Mouse (Mus musculus) heart, postnatal 25 days (tissue): ENCODE results near the gene Gna14. TPM values are rescaled to one million over a fixed set of nuclear protein-coding genes. Genes with fewer than 3 reads are reported as not detected.

ENCODE experiments used
- DNase-seq: peaks from one replicate; pipeline ENCODE4 v3.0.0; 2022; ENCODE audit warnings: low spot score
- intact Hi-C: fragments of 180-260 bp; cut with DNase I; formaldehyde crosslinking; loops from one replicate; pipeline ENCODE4 v1.15.1; 2025
- total RNA-seq, 2 experiments: library from RNA; stranded (reverse); gene quantifications; 2 replicates each; pipeline ENCODE4 v1.2.3; 2021

Gna14 gene
- total RNA-seq, 2 experiments from 2014 or later = 0.11 to 0.47 TPM

DNA sequence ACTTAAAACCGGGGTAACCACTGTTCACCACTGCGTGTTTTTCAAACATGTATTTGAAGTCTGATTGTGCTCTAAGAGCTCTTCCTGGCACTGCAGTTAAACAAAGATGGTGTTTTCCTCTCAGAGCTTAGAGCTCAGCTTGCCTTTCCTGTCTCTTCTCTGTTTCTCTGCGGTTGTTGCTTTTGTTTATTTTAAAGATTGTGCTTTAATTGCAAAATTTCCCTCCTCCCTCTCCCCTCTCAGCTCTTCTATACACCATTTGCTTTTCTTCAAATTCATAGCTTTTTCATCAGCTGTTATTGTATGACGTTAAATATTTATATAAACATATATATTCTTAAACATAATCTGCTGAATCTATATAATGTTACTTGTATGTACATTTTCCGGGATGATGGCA lies 66.5 kb downstream of the Gna14 start:
- no peak for DNase-seq
- intact Hi-C loops = no loop called here

DNA sequence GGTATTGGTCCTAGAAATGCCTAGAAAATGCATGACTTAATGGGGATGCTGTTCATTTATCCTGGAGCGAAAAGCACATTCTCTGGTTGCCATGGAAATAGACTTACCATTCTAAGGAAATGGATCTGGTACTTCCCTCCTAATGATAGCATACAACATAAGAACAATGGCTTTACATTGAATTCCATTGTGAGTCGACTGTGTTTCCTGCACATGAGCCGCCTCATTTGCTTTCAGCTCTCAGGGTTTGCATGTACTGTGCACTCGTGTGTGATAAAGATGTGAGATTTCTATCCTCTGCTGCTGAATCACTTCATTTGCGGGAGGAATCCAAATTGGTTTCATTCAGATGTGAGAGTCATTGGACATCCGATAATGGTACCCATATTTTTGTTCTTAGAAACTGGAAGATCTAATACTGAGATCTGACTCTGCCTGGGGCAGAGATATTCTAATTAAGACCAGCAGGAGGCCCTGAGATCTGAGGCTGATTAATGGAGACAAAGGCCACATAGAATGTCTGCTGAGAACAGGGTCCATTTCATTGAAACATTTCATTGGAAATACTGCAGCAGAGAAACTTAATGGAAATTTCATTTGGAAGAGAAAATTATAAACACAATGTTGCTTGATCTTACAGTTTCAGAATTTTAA lies 71.3 kb downstream of the Gna14 start:
- intact Hi-C loops = no loop called here
- DNase-seq = no peak

DNA sequence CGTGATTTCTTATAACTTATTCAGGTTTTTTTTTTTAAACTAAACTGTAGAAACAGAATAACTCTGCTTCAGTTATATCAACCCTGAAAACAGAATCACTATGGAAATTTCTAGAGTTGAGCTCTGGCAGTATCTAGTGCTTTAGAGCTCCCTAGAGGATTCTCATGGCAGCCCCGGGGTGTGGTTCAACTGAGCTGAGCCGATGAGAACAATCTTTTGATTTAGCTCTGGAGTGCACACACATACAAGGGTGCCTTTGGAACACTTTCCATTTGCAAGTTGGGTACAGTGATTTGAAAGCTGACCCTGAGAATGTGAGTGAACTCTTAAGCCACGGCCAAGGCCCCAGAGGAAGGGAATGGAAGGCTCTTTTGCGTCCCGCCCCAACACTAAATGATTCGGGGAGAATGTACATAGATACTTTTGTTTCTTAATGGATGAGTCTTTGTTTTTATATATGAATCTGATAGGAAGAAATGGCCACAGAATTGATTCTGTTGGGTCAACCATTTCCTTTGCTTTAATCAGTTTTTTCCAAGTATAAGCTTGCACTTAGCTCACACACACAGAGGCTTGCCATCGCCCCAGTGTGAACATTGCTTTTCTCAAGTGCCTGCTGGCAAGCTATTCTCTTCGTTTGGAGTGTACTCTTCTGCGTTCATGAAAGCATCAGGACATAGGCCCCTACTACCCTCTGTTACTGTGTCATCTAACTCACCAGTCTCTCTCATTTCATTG lies 75.0 kb downstream of the Gna14 start:
- intact Hi-C loops = no loop called here
- no peak for DNase-seq

DNA sequence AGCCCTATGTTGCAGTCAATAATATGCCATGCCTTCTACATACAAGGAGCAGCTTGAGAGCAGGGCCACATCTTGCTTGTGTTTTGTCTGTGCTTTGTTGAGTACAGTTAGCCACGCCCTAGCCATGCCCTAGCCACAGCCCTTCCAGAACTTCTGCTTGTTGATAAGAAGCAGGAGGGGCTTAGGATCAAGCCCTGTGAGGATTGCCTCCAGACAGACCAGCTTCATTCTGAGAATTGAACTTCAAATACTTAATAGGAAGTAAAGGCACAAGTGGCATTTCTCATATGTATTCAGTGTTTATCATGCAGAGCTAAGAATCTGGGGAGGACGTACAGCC lies 75.5 kb downstream of the Gna14 start:
- intact Hi-C loops = no loop called here
- DNase-seq = no peak

DNA sequence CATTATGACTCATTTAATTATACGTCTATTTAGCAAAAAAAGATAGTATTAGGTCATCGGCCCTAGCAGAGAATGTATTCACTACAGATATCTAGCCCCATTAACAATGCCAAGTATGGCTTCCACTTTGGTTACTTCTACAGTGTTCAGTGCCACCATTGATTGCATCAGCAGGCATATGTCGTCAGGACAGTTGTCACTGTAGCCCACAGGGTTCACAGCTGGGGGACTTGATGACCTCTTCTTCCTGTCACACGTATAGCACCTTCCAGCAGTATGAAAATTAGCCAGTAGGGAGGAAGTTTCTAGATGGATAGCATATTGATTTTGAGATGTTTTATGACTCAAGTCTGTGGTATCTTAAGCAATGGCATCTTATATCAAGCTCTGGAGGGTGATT lies 78.6 kb downstream of the Gna14 start:
- DNase-seq = no peak
- intact Hi-C loops = no loop called here

DNA sequence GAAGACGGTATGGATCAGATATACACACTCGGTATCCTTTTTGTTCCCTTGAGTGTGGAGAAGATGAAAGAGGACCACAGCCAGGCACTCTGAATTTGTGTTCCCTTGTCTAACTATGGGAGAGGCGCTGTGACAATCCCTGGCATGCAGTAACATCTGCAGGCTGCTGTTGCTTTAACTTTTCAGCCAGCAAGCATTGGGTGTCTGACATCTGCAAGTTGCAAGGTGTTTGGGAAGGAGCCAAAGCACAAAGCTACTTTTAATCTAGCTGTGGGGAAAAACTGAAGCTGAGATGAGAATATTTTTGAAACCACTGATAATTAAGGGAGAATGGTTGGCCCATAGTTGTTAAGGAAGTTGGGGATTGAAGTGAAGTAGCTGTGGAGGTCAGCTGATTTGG lies 83.0 kb downstream of the Gna14 start:
- DNase-seq = no peak
- intact Hi-C loops = no loop called here

DNA sequence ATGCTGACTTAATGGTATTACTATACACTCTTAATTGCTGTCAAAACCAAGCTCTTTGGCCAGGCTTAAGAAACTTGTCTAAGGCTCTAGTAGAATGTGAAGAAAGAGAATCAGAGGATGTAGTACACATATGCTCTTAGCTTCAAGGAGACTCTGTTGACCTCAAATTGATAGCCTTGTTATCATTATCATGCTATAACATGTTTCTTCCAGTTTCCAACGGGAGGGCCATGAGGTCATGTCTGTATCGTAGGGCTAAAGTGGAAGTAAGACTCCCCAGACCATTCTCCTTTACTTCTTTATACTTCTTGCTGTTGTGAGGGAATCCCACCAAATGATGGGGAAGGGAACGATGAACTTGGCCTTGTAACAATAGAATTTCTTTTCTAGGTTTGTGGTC lies 85.0 kb downstream of the Gna14 start:
- DNase-seq = no peak
- intact Hi-C loops = no loop called here

DNA sequence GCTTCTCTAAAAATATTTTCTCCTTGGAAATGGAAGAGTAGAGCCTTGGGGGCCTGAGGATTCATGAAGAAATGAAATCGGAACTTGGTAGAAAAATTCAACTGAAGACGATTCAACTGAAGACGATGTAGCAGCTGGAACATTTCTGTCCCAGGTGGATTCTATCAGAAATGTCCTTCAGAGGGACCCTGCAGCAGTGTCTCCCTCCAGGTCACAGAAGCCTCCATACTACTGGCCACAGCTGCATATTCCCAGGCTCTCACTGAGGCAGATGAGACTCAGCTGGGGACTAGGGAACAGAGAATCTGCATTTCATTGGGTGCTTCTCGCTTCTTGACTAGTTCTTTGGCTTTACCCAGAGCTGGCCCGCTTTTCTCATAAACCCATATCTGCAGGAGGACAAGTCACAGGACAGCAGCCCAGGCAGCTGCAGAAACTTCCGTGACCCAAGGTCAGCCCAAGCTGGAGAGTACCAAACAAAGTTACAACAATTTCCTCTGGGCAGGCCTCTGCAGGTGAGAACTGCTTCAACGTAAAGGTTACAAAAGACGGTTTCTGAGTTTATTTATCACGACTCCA lies 90.8 kb downstream of the Gna14 start:
- intact Hi-C loops = loop anchor here (5.0 kb wide), 1 partner anchor 89 kb away; the partner anchor contains the start of gene Gna14
- DNase-seq = no peak

DNA sequence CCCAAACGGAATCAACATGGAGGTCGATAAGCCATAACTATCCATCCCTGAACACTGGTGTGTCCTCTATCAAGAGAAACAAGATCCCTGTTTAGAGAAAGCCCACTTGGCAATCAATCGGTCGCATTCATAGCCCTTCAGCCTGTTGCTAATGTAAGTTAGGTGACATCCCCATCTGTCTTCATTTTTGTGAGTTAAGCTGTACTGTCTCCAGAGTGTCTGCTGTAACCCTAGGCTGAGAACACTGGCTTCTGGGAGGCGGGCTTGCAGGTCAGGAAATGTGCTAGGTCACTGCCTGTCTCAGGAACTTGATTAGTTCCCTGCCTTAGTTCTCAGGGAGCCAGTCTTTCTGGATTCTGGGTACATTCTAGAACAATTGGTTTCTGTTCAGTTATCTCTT lies 91.5 kb downstream of the Gna14 start:
- no peak for DNase-seq
- intact Hi-C loops = loop anchor here (5.0 kb wide), 1 partner anchor 90 kb away; the partner anchor contains the start of gene Gna14

DNA sequence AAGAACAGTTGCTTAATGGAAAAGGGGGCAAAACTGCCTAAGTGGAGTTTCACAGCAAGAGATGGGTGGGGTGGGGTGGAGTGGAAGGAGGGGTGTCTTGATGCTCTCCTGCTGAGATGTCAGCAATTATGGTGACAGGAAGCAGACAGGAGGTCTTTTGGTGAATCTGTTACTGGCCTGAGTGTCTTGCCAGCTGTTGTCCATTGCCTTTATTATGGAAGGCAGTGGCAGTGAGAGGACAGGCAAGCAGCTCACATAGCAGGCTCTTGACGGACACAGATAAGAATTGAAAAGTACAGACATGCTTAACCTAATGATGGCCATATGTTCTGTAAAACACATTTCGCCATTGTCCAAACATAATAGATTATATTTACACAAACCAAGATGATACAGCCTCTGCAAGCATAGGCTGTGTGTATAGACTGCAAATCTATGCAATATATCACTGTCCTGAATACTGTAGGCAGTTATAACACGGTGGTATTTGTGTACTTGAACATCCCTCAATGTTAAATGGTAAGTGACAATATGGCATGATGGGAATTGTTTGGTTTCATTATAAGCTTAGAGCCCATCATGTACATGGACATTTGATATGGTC lies 92.8 kb downstream of the Gna14 start:
- intact Hi-C loops = loop anchor here (5.0 kb wide), 1 partner anchor 91 kb away; the partner anchor contains the start of gene Gna14
- DNase-seq = no peak

DNA sequence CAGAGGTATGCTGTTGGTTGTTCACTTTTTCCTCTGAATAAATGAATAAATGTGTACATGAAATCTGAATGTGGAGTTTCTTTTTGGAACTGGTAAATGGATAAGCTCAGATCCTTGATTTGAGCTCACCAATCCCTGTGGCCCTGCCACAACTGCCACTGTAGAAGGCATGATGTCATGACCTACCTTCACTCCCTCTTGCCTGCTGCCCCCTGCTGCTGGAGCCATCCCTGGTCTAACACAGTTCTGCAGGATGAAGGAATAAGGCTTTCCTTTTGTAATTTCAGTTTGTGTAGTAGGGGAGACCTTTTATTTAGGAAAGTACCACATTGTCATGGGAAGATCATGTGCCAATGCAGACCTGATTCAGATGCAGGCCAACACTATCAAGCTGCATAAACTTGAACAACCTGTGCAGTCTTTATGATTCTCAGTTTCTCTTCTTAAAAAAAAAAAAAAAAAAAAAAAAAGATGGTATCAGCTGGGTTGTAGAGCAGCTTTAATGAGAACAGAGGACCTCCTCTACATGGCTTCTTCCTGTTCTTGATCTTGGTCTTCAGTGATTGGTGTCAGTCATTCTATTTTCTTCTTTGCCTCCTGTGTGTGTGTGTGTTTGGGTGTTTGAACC lies 93.8 kb downstream of the Gna14 start:
- intact Hi-C loops = loop anchor here (5.0 kb wide), 1 partner anchor 92 kb away; the partner anchor contains the start of gene Gna14

DNA sequence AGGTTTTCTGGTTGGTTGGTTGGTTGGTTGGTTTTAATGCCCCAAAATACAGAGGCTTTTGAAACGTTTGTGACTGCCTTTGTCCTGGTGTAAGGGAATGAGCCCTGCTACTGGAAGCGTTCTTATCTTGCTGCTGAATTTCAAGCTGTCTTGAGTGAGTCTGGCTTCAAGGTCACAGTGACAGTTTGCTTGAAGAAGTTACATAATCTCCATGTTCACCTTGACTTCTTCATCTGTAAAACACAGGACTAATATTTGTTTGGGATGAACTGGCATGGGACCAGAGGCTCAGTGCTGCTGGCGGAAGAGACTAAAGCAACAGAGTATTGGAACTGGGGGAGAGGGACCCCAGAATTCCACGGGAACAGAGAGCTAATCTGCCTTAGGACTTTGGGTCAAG lies 94.4 kb downstream of the Gna14 start:
- intact Hi-C loops = loop anchor here (5.0 kb wide), 1 partner anchor 93 kb away; the partner anchor contains the start of gene Gna14
- DNase-seq = no peak

More for the DNA sequence above, 93.8 kb downstream of the Gna14 start:
- DNase-seq = no peak

DNA sequence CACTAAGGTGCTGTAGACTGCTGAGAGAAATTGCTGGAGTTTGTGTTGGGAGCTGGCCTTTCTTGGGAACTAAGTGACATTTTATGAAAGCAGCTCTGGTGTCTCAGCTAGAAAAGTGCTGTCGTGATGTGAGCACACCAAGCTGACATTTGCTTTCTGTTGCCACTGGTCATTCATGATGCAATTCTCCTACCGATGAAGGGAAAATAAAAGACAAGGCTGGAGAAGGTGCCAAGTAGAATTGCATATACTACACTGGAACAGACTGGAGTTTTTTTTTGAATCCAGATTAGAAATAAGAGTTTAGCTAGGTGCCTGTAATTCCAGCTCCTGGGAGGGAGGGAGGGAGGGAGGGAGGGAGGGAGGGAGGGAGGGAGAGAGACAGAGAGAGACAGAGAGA lies 98.7 kb downstream of the Gna14 start:
- no peak for DNase-seq
- intact Hi-C loops = no loop called here

DNA sequence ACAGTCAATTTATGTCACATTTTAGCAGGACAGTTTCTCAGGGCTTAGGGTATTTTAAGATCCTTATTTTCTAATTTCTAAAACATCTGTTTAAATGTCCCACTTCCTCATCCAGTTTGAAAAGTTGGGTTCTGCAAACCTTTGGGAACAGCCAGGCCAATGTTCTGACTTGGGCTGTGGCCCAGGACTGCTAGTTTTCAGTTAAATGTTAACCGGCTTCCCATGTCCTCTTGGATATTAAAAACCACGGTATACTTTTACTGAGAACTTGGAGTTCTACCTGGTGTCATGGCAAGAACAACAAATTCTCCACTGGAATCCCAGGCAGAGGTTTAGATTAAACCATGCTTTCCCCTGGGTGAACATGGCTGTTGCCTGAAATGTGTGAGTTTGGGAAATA lies 102.9 kb downstream of the Gna14 start:
- intact Hi-C loops = no loop called here
- DNase-seq = no peak

DNA sequence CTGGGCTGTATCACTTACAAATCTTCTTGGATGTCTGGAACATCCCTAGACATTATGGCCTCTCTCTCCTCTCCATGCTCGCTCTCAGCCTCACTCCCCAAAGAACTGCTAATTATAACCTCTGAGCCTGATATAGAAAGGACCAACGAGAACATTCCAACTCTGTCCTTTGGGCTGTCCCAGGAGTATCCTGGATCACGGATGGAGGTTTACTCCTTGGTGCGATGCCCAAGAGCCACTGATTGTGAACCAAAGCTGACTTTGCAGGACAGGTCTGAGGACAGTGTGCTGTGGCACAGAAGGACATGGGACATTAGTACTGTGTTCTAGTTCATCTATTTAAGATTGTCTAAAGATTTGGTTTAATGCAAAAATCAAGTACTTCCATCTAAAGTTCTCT lies 108.1 kb downstream of the Gna14 start:
- DNase-seq = no peak
- intact Hi-C loops = no loop called here

DNA sequence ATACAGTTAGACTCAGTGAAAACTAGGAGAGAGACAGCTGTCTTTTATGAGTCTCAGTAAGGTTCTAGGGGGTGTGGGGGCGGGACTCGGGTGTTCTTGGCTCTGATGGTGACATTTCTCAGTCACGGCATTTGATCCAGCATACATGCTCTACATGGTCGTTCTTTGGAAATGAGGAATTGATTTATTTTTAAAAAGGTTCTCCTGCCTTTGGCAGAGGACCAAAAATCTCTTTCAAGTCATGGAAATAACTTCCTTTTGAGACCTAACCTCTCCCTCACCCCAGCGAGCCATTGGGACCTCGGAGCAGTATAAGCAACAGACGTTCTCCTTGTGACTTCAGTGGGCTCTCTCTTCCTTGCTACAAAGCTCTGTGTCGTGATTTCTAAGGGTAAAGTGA lies 121.4 kb downstream of the Gna14 start:
- no peak for DNase-seq
- intact Hi-C loops = no loop called here

DNA sequence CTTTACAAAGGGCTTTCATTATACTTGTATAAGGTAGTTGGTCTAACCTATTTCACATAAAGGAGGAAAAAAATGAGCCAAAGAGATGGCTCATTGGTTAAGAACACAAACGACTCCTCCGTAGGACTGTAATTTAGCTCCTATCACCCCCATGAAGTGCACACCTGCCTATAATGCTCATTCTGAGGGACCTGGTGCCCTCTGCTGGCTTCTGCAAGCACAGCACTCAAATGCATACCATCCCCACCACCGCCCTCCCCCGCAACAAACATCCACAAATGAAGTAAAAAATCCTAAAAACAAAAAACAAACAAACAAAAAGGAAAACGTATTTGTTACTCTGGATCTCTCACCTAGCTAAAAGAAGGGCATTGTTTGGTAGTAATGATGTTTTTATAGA lies 122.4 kb downstream of the Gna14 start:
- intact Hi-C loops = no loop called here

DNA sequence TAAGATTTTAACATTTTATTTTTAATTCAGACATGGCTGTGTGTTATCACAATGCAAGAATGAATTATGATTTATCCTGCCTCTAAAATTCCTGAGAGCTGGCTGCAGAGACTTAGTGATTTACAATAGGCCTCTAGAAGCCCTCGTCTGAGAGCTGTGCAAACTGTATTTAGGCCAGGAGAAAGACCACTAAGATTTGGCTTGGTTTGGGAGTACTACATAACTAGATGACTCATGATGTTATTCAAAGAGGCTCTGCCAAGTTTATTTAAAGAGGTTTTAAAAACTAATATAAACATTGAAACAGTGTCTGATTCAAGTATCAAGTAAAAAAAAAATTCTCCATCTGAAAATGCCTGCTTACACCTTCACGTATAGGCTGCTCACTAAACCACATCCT lies 123.0 kb downstream of the Gna14 start:
- intact Hi-C loops = no loop called here
- DNase-seq = no peak

More for the DNA sequence above, 122.4 kb downstream of the Gna14 start:
- DNase-seq = no peak

DNA sequence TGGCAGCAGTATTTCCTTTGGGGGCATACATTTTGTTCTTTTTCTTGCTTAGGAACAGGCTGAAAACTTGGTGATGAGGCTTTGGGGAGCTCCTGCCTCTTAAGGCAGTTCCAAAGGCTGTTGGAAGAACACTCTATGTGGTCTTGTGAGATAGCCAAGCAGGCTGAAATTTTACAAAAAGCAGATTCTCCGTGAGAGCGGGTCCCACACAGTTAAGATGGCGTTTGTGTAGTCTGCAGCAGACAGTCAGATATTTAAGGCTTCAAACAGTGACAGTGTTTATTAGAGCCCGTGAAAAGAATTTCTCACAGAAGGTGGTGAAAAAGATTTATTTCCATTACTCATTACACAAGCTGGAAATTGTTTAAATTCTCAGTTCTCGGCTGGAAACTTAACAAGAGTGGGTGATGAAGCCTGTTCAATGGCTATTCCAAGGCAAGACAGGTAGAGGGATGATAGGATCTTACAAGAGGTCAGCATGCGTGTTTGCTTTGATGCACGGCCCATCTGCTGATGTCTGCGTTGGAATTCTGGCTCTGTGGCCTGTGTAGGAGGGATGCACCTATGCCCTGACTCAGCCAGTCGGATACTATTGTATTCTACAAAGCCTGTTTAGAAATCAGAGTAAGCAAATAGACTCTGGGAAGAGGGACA lies 123.8 kb downstream of the Gna14 start:
- no peak for DNase-seq
- intact Hi-C loops = no loop called here

DNA sequence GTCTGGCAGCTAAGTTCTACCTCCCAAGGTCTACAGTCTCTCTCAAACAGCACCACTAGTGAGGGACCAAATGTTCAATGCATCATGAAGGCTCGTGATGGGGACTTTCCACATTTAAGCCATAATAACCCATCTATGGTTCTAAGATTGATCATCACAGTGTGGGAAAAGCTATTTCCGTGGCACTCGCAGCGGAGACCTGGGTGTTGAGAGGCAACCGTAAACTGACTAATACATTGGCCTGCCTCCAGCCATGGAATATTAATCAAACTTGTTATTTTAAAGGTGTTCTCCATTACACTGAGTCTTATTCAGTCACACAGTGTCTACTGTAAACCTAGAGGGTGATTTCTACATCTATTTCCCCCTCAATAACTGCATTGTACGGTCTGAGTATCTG lies 127.1 kb downstream of the Gna14 start:
- intact Hi-C loops = no loop called here
- DNase-seq = no peak
